Mouse (Mus musculus) embryonic facial prominence, embryonic 13.5 days (tissue): Measurements from ENCODE around the gene Heg1. TPM values are rescaled to one million over a fixed set of nuclear protein-coding genes. Genes with fewer than 3 reads are reported as not detected.
A peak's percentile ranks its signal among the peaks of the same experiment; 100 is the strongest.

Experiments
- ATAC-seq: fragments of 200-750 bp; cut with Nextera tagmentation; 2 replicates; pipeline ENCODE4 v1.8.0; 2017; ENCODE audit warnings: low read depth; ENCODE audit not compliant: insufficient number of reproducible peaks, insufficient read depth, low FRiP score, low TSS enrichment
- H3K27ac ChIP-seq: fragments of 300-500 bp; sonication (generic); 2 replicates; pipeline ENCODE4 v1.5.1; 2015; ENCODE audit warnings: moderate library complexity, mild to moderate bottlenecking, inconsistent platforms
- H3K27me3 ChIP-seq: fragments of 300-500 bp; sonication (generic); 2 replicates; pipeline ENCODE4 v1.6.1; 2015; ENCODE audit warnings: mild to moderate bottlenecking, inconsistent platforms
- H3K36me3 ChIP-seq: fragments of 300-500 bp; sonication (generic); 2 replicates; pipeline ENCODE4 v1.6.1; 2015; ENCODE audit warnings: mild to moderate bottlenecking, inconsistent platforms
- H3K4me1 ChIP-seq: fragments of 300-500 bp; sonication (generic); 2 replicates; pipeline ENCODE4 v1.6.1; 2015; ENCODE audit warnings: inconsistent platforms
- H3K4me2 ChIP-seq: fragments of 300-500 bp; sonication (generic); 2 replicates; pipeline ENCODE4 v1.6.1; 2015; ENCODE audit warnings: moderate library complexity, mild to moderate bottlenecking, inconsistent platforms
- H3K4me3 ChIP-seq: fragments of 300-500 bp; sonication (generic); 2 replicates; pipeline ENCODE4 v1.5.1; 2015; ENCODE audit warnings: mild to moderate bottlenecking, inconsistent platforms
- H3K9ac ChIP-seq: fragments of 300-500 bp; sonication (generic); 2 replicates; pipeline ENCODE4 v1.6.1; 2015; ENCODE audit warnings: mild to moderate bottlenecking, inconsistent platforms
- H3K9me3 ChIP-seq: fragments of 300-500 bp; sonication (generic); 2 replicates; pipeline ENCODE4 v1.6.1; 2016; ENCODE audit warnings: inconsistent platforms
- WGBS: fragments of 180-500 bp; shearing (Covaris S2); methylation state at CpG from one replicate; pipeline ENCODE4 v1.1.7; 2015; ENCODE audit warnings: mixed read lengths; 5-methylcytosine and 5-hydroxymethylcytosine counted together
- polyA plus RNA-seq: library from polyadenylated mRNA; unstranded; fragments of >200 nt; fragmentation: Nextera tagmentation; extraction: Ambion mirVana; gene quantifications from 2 replicates; pipeline ENCODE4 v1.2.1, GENCODE M21; 2015

Gene Heg1
- 12.6 and 12.9 TPM in 2 replicates for polyA plus RNA-seq

DNA sequence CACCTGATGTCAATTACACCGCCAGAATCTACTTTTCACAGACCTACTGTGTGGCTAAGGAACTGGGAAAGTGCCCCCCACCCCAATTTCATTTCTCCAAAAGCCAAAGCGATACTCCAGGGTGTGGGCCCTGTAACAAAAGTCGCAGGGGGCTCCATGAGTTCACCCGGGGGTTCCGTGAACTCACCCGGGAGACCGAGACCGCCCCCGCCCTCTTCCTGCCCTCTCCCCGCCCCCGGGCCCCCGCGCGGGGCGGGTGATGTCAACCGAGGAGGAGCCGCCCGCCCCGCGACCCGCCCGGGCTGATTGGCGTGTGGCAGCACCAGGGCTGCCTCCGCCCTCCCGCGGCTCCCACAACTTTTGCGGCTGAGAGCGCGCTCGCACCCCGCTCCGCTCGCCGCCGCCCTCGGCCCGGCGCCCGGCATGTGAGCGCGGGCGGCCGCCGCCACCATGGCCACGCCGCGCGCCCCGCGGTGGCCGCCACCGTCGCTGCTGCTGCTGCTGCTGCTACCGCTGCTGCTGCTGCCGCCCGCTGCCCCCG is at the start of gene Heg1:
Heg1 (plus strand) TSS at position 209 of the 541 bp plus-strand sequence.
- WGBS, result under 1% methylated on average over 53 of the region's 57 CpGs
- H3K9me3 ChIP-seq, result no peaks in the 10 kb centered on the region
- peak; percentile 80 for ATAC-seq

DNA sequence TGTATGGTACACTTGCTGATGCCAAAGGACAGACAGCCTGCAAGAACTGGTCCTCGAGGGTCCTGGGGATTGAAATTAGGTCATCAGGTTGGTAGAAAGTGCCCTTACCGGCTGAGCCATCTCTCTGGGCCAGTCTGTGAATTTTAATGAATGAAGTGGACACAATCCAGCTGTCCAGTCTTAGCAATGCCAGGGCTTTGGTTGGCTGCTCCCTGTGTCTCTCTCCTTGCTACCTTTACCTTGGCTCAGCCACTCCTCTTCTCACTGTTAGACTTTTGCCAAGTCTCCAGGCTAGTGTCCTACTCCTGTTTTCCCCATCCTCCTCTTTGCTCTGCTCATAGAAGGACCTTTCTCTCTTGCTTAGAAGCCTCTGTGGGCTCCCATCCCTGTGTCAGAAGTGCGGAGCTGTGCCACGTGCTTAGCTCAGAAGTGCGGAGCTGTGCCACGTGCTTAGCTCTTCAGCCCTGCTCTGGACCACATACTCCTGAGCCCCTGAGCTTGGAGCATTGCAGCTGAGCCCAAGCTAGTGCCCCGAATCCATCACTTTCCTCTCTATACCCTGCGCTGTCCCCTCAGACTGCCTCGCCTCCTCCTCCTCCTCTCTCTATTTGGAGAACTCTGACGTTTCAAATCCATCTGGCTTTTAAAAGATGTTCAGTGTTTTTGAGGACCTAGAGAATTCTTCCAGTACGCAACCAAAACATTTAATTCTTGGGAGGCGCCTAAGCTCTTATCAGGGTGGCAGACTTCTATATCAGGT is 48.2 kb upstream of the Heg1 start:
- no peak for ATAC-seq
- no peaks in the 10 kb centered on the region for H3K9me3 ChIP-seq
- H3K27ac ChIP-seq, result no peak overlapping the region
- no peak overlapping the region for H3K9ac ChIP-seq
- H3K27me3 ChIP-seq, result no peaks in the 10 kb centered on the region
- no peak overlapping the region for H3K4me2 ChIP-seq
- H3K4me3 ChIP-seq, result no peak overlapping the region
- 75% methylated on average over 12 of the region's 12 CpGs for WGBS
- no peaks in the 10 kb centered on the region for H3K4me1 ChIP-seq
- H3K36me3 ChIP-seq, result no peaks in the 10 kb centered on the region

More for the DNA sequence above, at the start of gene Heg1:
- peak within 1 kb of the TSS; percentile 69 for H3K27ac ChIP-seq
- H3K4me1 ChIP-seq, result peaks cover 51% of the 10 kb centered on the region
- H3K9ac ChIP-seq, result peak within 1 kb of the TSS; percentile 94
- no peaks in the 10 kb centered on the region for H3K27me3 ChIP-seq
- no peaks in the 10 kb centered on the region for H3K36me3 ChIP-seq
- H3K4me2 ChIP-seq, result peak within 1 kb of the TSS; percentile 93
- H3K4me3 ChIP-seq, result peak within 1 kb of the TSS; percentile 88

DNA sequence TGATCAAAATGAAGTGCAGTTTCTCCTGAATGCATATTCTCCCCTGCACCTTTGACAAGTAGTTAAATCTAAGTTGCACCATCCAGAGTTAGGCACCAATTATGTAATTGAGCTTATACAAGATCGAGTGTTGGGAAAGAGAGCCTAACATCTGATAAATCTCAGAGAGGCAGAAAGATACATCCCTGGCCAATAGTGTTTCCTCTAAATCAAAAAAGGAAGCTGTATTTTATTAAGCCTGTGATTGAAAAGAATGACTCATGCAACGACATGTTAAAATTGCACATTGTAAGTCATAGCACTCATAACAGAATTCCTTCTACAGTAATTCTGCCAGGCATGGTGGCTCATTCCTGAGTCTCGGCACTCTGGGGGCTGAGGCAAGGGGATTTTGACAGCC is 42.4 kb upstream of the Heg1 start:
- no peak for ATAC-seq
- Histone ChIP-seq H3K9ac (no peak overlapping the region), H3K4me1 (no peaks in the 10 kb centered on the region), H3K9me3 (no peaks in the 10 kb centered on the region), H3K27ac (no peak overlapping the region), H3K27me3 (no peaks in the 10 kb centered on the region), H3K4me2 (no peak overlapping the region), H3K36me3 (no peaks in the 10 kb centered on the region), H3K4me3 (no peak overlapping the region)
- WGBS, result 30% methylated on average over 3 of the region's 3 CpGs

DNA sequence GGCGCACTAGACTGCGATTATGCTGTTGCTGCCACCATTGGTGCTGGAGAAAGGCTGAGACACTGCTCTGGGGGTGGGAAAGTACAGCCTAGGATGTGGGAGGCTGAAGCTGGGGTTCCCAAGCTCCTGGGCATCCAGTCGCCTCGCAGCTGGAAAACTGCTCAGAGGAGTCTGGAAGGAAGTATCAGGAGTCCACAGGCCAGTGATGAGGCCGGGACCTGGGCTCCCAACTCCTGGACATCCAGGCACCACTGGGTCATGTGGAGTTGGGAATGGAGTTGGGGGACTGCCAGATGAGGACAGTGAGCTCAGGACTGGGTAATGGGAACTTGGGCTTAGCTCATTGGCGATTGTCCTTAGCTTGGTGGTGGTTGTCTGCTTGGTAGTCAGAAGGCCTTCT is 31.1 kb upstream of the Heg1 start:
- no peak overlapping the region for H3K27ac ChIP-seq
- no peak overlapping the region for H3K4me2 ChIP-seq
- WGBS, result 90% methylated on average over 6 of the region's 6 CpGs
- H3K4me1 ChIP-seq, result no peaks in the 10 kb centered on the region
- no peak overlapping the region for H3K9ac ChIP-seq
- H3K36me3 ChIP-seq, result no peaks in the 10 kb centered on the region
- H3K4me3 ChIP-seq, result no peak overlapping the region
- no peak for ATAC-seq
- H3K9me3 ChIP-seq, result 0 out of 2 replicates have a peak, but pooled peaks cover 5% of the 10 kb centered on the region
- H3K27me3 ChIP-seq, result no peaks in the 10 kb centered on the region

DNA sequence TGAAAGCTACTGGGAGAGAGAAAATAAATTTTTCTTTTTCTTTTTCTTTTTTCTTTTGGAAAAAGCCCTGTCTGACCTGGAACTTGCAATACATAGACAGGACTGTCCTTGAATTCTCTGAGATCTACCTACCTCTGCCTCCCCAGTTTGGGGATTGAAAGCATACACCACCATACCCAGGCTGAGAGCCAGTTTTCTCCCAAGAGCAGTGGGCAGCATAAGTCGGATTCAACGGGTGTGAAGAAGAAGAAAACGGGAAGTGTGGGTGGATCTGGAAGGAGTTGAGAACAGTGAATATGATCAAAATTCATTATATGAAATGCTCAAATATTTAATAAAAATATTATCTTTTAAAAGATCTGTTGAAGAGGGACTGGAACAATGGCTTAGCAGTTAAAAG is 28.7 kb upstream of the Heg1 start:
- H3K9ac ChIP-seq, result no peak overlapping the region
- no peak overlapping the region for H3K4me2 ChIP-seq
- no peak overlapping the region for H3K27ac ChIP-seq
- H3K4me1 ChIP-seq, result no peaks in the 10 kb centered on the region
- H3K36me3 ChIP-seq, result no peaks in the 10 kb centered on the region
- ATAC-seq, result no peak
- WGBS, result 92% methylated on average over 3 of the region's 3 CpGs
- H3K9me3 ChIP-seq, result 0 out of 2 replicates have a peak, but pooled peaks cover 2% of the 10 kb centered on the region
- no peaks in the 10 kb centered on the region for H3K27me3 ChIP-seq
- no peak overlapping the region for H3K4me3 ChIP-seq

DNA sequence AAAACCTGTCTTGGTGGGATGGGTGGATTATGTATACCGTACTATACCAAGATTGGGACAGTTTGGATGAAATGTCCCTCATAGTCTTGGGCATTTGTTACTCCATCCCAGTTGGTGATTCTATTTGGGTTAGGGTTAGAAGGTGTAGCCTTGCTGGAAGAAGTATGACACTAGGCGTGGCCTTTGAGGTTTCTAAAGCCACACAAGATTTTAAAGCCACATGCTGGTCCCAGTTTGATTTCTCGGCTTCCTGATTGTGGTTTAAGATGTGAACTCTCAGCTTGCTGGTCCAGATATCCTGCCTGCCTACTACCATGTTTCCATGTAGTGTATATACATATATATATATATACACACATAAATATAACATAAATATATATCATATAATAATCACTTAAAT is 27.0 kb upstream of the Heg1 start:
- Histone ChIP-seq H3K4me1 (no peaks in the 10 kb centered on the region), H3K9me3 (no peaks in the 10 kb centered on the region), H3K27me3 (no peaks in the 10 kb centered on the region), H3K4me3 (no peak overlapping the region), H3K27ac (no peak overlapping the region), H3K9ac (no peak overlapping the region), H3K36me3 (no peaks in the 10 kb centered on the region), H3K4me2 (no peak overlapping the region)
- no peak for ATAC-seq
- 84% methylated on average over 3 of the region's 3 CpGs for WGBS

DNA sequence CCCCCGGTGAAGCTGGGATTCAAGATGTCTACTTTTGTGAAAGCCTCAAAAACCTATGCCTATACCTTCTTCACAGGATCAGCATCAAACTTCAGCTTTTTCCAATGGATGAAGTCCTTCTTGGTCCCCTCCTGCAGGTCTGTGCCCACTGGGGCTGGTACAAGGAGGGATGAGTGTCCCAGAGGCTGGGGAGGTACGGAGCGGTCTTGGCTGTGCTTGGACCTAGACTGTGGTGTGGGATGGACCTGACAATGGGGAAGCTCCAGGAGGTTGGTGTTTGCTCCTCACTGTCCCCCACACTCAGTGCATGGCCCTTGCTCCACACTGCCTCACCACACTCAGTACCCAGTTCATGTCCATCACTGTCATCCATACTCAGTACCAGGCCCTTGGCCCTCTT is 26.0 kb upstream of the Heg1 start:
- no peaks in the 10 kb centered on the region for H3K27me3 ChIP-seq
- no peak overlapping the region for H3K4me3 ChIP-seq
- no peak overlapping the region for H3K4me2 ChIP-seq
- H3K9ac ChIP-seq, result no peak overlapping the region
- H3K36me3 ChIP-seq, result no peaks in the 10 kb centered on the region
- 97% methylated on average over 3 of the region's 3 CpGs for WGBS
- no peak for ATAC-seq
- no peak overlapping the region for H3K27ac ChIP-seq
- no peaks in the 10 kb centered on the region for H3K4me1 ChIP-seq
- H3K9me3 ChIP-seq, result no peaks in the 10 kb centered on the region

DNA sequence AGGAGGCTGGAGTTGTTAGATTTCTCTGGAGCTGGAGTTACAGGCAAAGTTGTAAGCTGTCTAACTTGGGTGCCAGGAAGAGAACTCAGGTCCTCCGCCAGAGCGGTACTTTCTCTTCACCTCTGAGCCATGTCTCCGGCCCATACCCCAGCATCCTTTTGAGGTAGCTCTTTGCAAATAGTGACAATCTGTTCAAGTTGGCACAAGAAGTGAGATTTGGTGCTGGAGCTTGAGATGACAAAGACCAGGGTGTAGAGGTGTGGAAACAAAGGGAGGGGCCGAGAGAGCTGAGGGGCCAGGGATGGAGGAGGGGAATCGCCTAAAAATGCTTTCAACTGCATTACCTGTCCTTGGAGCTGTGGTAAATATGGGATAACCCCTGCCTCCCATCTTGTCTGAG is 24.6 kb upstream of the Heg1 start:
- no peak for ATAC-seq
- no peaks in the 10 kb centered on the region for H3K27me3 ChIP-seq
- no peaks in the 10 kb centered on the region for H3K4me1 ChIP-seq
- H3K27ac ChIP-seq, result no peak overlapping the region
- H3K4me2 ChIP-seq, result no peak overlapping the region
- 91% methylated on average over 5 of the region's 5 CpGs for WGBS
- no peaks in the 10 kb centered on the region for H3K36me3 ChIP-seq
- no peaks in the 10 kb centered on the region for H3K9me3 ChIP-seq
- H3K9ac ChIP-seq, result no peak overlapping the region
- no peak overlapping the region for H3K4me3 ChIP-seq

DNA sequence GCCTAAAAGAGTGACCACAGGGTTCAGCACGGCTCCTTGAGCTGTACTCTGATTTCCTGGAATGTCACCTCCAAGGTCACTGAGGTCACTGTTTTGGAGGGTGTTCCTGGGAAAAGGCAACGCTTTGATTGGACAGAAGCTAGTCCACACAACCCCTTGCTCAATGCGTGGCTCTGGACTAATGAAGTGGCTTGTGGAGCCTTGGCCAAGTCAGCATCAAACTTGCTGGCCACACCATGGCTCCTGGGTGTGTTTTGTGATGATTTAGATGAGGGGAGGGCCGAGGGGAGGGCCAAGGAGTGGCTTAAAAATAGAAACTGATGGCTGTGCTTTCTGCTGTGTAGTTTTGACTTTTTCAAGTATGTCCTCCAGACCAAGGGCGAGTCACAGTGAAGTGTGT is 24.0 kb upstream of the Heg1 start:
- 52% methylated on average over 5 of the region's 5 CpGs for WGBS
- ATAC-seq, result no peak

DNA sequence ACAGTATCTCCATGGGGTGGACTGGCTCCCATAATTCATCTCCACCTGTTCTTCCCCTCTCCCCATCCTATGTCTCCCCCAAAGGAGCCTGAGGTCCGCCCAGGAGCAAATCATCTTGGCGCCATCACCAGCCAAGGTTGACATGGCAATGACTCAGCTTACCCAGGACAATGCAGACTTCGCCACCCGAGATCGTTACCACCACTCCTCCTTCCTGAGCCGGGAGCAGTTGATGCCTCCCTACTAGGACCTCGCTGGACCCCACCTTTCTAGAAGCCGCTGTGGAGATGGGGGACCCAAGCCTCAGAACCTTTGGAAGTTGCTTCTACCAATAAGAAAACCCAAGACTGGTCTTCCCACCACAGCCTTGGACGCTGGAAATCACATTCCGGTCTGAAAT is 21.3 kb upstream of the Heg1 start:
- H3K9ac ChIP-seq, result no peak overlapping the region
- no peak overlapping the region for H3K27ac ChIP-seq
- H3K4me1 ChIP-seq, result no peaks in the 10 kb centered on the region
- no peak overlapping the region for H3K4me3 ChIP-seq
- no peak for ATAC-seq
- no peaks in the 10 kb centered on the region for H3K27me3 ChIP-seq
- 96% methylated on average over 10 of the region's 10 CpGs for WGBS
- H3K9me3 ChIP-seq, result no peaks in the 10 kb centered on the region
- H3K4me2 ChIP-seq, result no peak overlapping the region
- no peaks in the 10 kb centered on the region for H3K36me3 ChIP-seq

More for the DNA sequence above, 24.0 kb upstream of the Heg1 start:
- Histone ChIP-seq H3K4me2 (no peak overlapping the region), H3K27ac (no peak overlapping the region), H3K4me1 (no peaks in the 10 kb centered on the region), H3K9me3 (no peaks in the 10 kb centered on the region), H3K9ac (no peak overlapping the region), H3K4me3 (no peak overlapping the region), H3K36me3 (no peaks in the 10 kb centered on the region), H3K27me3 (no peaks in the 10 kb centered on the region)

DNA sequence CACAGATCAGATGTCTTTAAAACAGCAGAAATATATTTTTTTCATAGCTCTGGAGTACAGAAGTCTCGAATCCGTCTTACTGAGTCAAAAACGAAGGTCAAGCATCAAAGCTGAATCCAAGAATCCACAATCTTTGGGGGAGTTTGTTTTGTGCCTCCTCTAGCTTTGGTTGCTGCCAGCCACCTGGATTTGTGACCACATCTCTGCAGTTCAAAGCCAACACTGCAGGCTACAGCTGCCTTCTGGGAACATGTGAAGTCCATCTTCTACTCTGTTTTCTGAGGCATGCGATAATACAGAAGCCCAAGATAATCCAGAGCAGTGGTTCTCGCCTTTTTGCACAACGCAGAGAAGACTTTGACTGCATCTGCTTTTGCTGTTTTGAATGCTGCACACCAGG is 17.9 kb upstream of the Heg1 start:
- Histone ChIP-seq H3K27me3 (no peaks in the 10 kb centered on the region), H3K27ac (no peak overlapping the region), H3K36me3 (no peaks in the 10 kb centered on the region), H3K4me2 (no peak overlapping the region), H3K9ac (no peak overlapping the region), H3K9me3 (no peaks in the 10 kb centered on the region), H3K4me3 (no peak overlapping the region), H3K4me1 (no peaks in the 10 kb centered on the region)
- 74% methylated on average over 6 of the region's 6 CpGs for WGBS
- ATAC-seq, result no peak

DNA sequence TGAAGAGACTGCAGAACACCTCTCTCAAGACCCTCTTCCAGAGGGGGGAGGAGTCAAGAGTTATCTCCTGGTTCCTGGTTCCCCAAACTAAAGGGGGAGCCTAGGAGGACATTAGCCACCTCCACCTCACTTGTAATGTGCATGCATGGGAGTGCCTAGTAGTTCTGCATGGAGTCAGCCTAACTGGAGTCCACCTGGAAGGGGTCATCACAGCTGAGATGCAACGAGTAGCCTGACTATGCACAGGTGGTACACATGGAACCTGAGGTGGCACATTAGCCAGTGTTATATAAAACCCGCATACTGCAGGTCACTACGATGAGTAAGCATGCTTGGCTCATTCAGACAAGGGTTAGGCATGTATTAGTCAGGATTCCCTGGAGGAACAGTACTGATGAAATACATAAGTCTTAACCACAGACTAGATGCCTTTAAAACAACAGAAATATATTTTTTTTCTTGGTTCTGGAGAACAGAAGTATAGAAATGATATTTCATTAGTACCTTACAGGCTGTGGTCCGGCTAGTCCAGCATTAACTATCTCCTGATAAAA is 17.1 kb upstream of the Heg1 start:
- Histone ChIP-seq H3K27ac (no peak overlapping the region), H3K4me2 (no peak overlapping the region), H3K27me3 (no peaks in the 10 kb centered on the region), H3K36me3 (no peaks in the 10 kb centered on the region), H3K4me3 (no peak overlapping the region), H3K9ac (no peak overlapping the region), H3K9me3 (no peaks in the 10 kb centered on the region), H3K4me1 (no peaks in the 10 kb centered on the region)
- WGBS, result 80% methylated on average over 4 of the region's 4 CpGs
- no peak for ATAC-seq
